Mouse (Mus musculus) lung, embryonic 14.5 days (tissue): ENCODE results near the gene Fbxw5. TPM values are rescaled to one million over a fixed set of nuclear protein-coding genes. Genes with fewer than 3 reads are reported as not detected.
A peak's percentile ranks its signal among the peaks of the same experiment; 100 is the strongest.

Source experiments
- ATAC-seq: fragments of 200-750 bp; cut with Nextera tagmentation; 2 replicates; pipeline ENCODE4 v1.8.0; 2017; ENCODE audit warnings: mild to moderate bottlenecking, moderate TSS enrichment, moderate library complexity; ENCODE audit not compliant: insufficient read depth
- DNase-seq: peaks from one replicate; pipeline ENCODE4 v3.0.0-alpha.2; 2015
- H3K27ac ChIP-seq: fragments of 300-500 bp; sonication (generic); 2 replicates; pipeline ENCODE4 v1.5.1; 2014; ENCODE audit warnings: low read depth, mild to moderate bottlenecking, moderate library complexity
- H3K27me3 ChIP-seq: fragments of 300-500 bp; sonication (generic); 2 replicates; pipeline ENCODE4 v1.6.1; 2014; ENCODE audit warnings: low read length, control low read depth; ENCODE audit not compliant: insufficient read depth
- H3K36me3 ChIP-seq: fragments of 300-500 bp; sonication (generic); 2 replicates; pipeline ENCODE4 v1.6.1; 2014; ENCODE audit warnings: control low read depth; ENCODE audit not compliant: insufficient read depth
- H3K4me1 ChIP-seq: fragments of 300-500 bp; sonication (generic); 2 replicates; pipeline ENCODE4 v1.6.1; 2014; ENCODE audit warnings: antibody characterized with exemption, control low read depth; ENCODE audit not compliant: insufficient read depth
- H3K4me2 ChIP-seq: fragments of 300-500 bp; sonication (generic); 2 replicates; pipeline ENCODE4 v1.6.1; 2014; ENCODE audit warnings: mild to moderate bottlenecking
- H3K4me3 ChIP-seq: fragments of 300-500 bp; sonication (generic); 2 replicates; pipeline ENCODE4 v1.5.1; 2014; ENCODE audit warnings: low read depth, low read length
- H3K9ac ChIP-seq: fragments of 300-500 bp; sonication (generic); 2 replicates; pipeline ENCODE4 v1.6.1; 2014
- H3K9me3 ChIP-seq: fragments of 300-500 bp; sonication (generic); 2 replicates; pipeline ENCODE4 v1.6.1; 2016; ENCODE audit warnings: low read depth, low read length, control low read depth
- CTCF ChIP-seq: IDR thresholded peaks from 2 replicates; pipeline ENCODE4 v1.5.1; 2016; ENCODE audit warnings: antibody characterized with exemption, low read depth
- WGBS: fragments of 180-500 bp; shearing (Covaris S2); extraction: QIAGEN DNeasy Blood & Tissue Kit; methylation state at CpG from one replicate; pipeline ENCODE4 v1.1.7; 2014; 5-methylcytosine and 5-hydroxymethylcytosine counted together
- polyA plus RNA-seq: library from polyadenylated mRNA; unstranded; fragments of >200 nt; fragmentation: Nextera tagmentation; extraction: Ambion mirVana; gene quantifications from 2 replicates; pipeline ENCODE4 v1.2.1, GENCODE M21; 2014

Fbxw5 gene
- polyA plus RNA-seq, 1 experiment from 2014 or later: 77.7 TPM

DNA sequence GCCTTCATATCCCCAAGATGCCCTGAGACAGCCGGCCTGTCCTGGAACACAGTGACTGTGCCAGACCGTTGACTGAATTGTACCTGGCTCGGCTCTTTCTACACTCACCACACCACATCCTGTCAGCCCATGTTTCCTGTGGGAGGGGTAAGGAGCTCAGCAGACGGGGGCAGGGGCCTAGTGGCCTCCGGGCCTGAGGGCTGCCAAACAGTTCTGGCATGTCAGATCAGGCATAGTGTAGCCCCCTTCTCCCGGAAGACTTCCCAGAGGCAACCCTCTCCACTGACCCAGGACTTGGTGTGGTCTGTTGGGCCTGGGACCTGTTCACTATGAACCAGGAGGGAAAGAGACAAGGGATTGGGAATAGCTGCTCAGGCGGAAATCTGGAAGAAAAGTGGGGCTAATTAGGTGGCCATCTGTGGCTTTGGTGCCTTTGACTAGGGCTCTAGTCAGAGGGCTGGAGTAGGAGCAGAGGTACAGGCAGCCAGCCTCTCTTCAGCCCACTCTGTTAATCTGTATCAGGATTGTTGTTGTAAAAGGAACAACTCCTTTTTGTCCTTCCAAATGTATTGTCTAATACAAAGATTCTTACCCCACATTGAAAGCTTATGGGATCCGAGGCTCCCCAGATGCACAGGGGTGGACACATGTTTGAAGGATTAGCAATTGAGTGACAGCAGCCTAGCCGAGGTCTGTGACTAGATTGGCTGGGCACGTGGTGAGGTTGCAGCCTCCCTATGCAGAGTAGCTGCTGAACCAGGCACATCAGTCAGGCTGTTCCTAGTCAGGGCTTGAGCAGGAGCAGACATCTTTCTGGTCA, 34.5 kb upstream of the Fbxw5 start:
- Histone ChIP-seq H3K27ac (no peak overlapping the region), H3K4me1 (no peaks in the 10 kb centered on the region), H3K9me3 (no peaks in the 10 kb centered on the region), H3K36me3 (no peaks in the 10 kb centered on the region), H3K4me2 (no peak overlapping the region), H3K9ac (no peak overlapping the region), H3K27me3 (no peaks in the 10 kb centered on the region), H3K4me3 (no peak overlapping the region)
- ATAC-seq (no peak), DNase-seq (peak; percentile 4)
- 48% methylated on average over 10 of the region's 10 CpGs for WGBS
- no peak for TF ChIP-seq CTCF

GRCm38 (mm10) chr2:25467606-25468303, 32.8 kb upstream of the Fbxw5 start:
- TF ChIP-seq CTCF: no peak
- H3K9ac ChIP-seq: no peak overlapping the region
- WGBS: 72% methylated on average over 14 of the region's 14 CpGs

GRCm38 (mm10) chr2:25468962-25469915, 31.3 kb upstream of the Fbxw5 start:
- Histone ChIP-seq H3K4me1 (no peaks in the 10 kb centered on the region), H3K27me3 (no peaks in the 10 kb centered on the region), H3K9ac (no peak overlapping the region), H3K4me3 (no peak overlapping the region), H3K27ac (no peak overlapping the region), H3K4me2 (no peak overlapping the region), H3K36me3 (no peaks in the 10 kb centered on the region), H3K9me3 (no peaks in the 10 kb centered on the region)
- ATAC-seq (peak; percentile 42), DNase-seq (peak; percentile 13)
- 63% methylated on average over 10 of the region's 10 CpGs for WGBS
- TF ChIP-seq CTCF: no peak

More at GRCm38 (mm10) chr2:25467606-25468303, 32.8 kb upstream of the Fbxw5 start:
- ATAC-seq: no peak
- no peak overlapping the region for H3K27ac ChIP-seq
- H3K27me3 ChIP-seq: no peaks in the 10 kb centered on the region
- H3K4me3 ChIP-seq: no peak overlapping the region
- no peaks in the 10 kb centered on the region for H3K36me3 ChIP-seq
- H3K9me3 ChIP-seq: no peaks in the 10 kb centered on the region
- H3K4me1 ChIP-seq: no peaks in the 10 kb centered on the region
- no peak overlapping the region for H3K4me2 ChIP-seq
- no peak for DNase-seq

DNA sequence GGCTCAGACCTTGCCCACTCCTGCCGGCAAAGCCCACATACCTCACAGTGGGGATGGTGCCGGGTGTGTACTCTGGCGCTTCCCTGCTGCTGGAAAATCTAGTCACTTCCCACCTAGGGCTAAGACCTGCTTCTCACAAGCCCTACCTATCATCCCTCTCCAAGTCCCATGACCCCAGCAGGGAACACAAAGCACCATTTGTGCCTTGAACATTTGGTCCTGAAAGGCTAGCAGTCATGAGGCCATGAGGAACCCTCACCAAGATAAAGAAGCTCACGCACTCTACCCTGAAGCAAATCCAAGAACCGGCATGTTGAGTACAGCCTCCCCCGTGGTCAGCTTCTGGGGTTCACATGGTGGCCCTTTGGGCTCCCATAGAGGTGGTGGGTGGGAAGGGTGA, 30.6 kb upstream of the Fbxw5 start, which contains the start of gene Ptgds:
TSS of gene Ptgds (minus strand) at position 78 of the 400 bp plus-strand sequence.
- DNase-seq (no peak), ATAC-seq (no peak)
- Histone ChIP-seq H3K4me2 (no peak within 1 kb of the TSS), H3K27ac (no peak within 1 kb of the TSS), H3K4me3 (no peak within 1 kb of the TSS), H3K4me1 (no peaks in the 10 kb centered on the region), H3K27me3 (no peaks in the 10 kb centered on the region), H3K9ac (no peak within 1 kb of the TSS), H3K36me3 (no peaks in the 10 kb centered on the region), H3K9me3 (no peaks in the 10 kb centered on the region)
- no peak for TF ChIP-seq CTCF
- WGBS: 32% methylated on average over 6 of the region's 6 CpGs

- H3K4me1 ChIP-seq: no peaks in the 10 kb centered on the region
- DNase-seq (no peak), ATAC-seq (no peak)
- no peaks in the 10 kb centered on the region for H3K27me3 ChIP-seq
- no peak overlapping the region for H3K9ac ChIP-seq
- H3K27ac ChIP-seq: no peak overlapping the region
- no peak overlapping the region for H3K4me2 ChIP-seq
- H3K36me3 ChIP-seq: no peaks in the 10 kb centered on the region
- H3K9me3 ChIP-seq: no peaks in the 10 kb centered on the region
- 70% methylated on average over 2 of the region's 2 CpGs for WGBS
- TF ChIP-seq CTCF: no peak
- H3K4me3 ChIP-seq: no peak overlapping the region
These were observed 28.0 kb upstream of the Fbxw5 start for GRCm38 (mm10) chr2:25472550-25472949.

DNA sequence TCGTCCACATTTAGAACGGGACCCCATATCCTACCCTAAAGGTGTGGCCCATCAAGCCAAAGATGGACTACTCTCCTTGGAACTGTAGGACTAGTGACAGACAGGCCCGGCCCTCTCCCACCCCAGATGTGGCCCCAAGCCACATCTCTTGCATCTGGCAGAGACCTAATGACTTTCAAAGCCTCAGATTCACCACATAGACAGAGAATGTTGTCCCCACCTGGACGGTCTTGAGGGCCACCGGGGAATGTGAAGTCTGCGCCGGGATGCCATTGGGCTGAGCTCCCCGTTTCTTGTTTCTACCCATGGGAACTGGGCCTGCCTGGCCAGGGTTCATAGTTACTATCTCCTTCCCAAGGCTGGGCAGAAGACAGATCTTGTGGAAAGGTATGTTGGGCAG, 23.0 kb upstream of the Fbxw5 start:
- Histone ChIP-seq H3K36me3 (no peaks in the 10 kb centered on the region), H3K27me3 (no peaks in the 10 kb centered on the region), H3K4me2 (no peak overlapping the region), H3K4me1 (no peaks in the 10 kb centered on the region), H3K9me3 (no peaks in the 10 kb centered on the region), H3K9ac (no peak overlapping the region), H3K27ac (no peak overlapping the region), H3K4me3 (no peak overlapping the region)
- WGBS: 82% methylated on average over 8 of the region's 8 CpGs
- no peak for DNase-seq
- TF ChIP-seq CTCF: no peak
- no peak for ATAC-seq
